Mouse (Mus musculus) monocyte, adult 59 days (primary cell): ENCODE data around the gene Morf4l2. TPM values are rescaled to one million over a fixed set of nuclear protein-coding genes. Genes with fewer than 3 reads are reported as not detected.

Source experiments
- total RNA-seq, 2 experiments: library from RNA; stranded (reverse); gene quantifications; one replicate each; pipeline ENCODE4 v1.2.4; 2023

The Morf4l2 gene
- 100 to 1,000 TPM; 105 to 108 TPM for total RNA-seq

GRCm38 (mm10) chrX:136743459-136743858 is at the start of gene Morf4l2:
TSS of gene Morf4l2 (minus strand) at chrX:136743690.

GRCm38 (mm10) chrX:136780041-136780440 is 36.6 kb upstream of the Morf4l2 start, which contains the start of gene Glra4:
TSS of gene Glra4 (minus strand) at chrX:136780141.

GRCm38 (mm10) chrX:136707446-136708167 is 35.9 kb downstream of the Morf4l2 start, which contains the start of gene Tceal1:
TSS of gene Tceal1 (plus strand) at chrX:136707982.

Other genes with a start within 250 kb of the Morf4l2 start
- not detected for gene Kir3dl1, start 225.7 kb downstream of the Morf4l2 start, total RNA-seq
- not detected for gene Kir3dl2, start 199.6 kb downstream of the Morf4l2 start, total RNA-seq
- not detected for gene Tceal3, start 152.8 kb downstream of the Morf4l2 start, total RNA-seq
- gene Tceal1, start 35.7 kb downstream of the Morf4l2 start, total RNA-seq = under 1 TPM; 0.18 to 0.39 TPM
- not detected for gene Glra4, start 36.5 kb upstream of the Morf4l2 start, total RNA-seq
- gene Plp1, start 79.0 kb upstream of the Morf4l2 start, total RNA-seq = under 1 TPM in 1 of 2 experiments, not detected in 1; 0.68 TPM
- gene Rab9b, start 125.1 kb upstream of the Morf4l2 start, total RNA-seq = not detected
- not detected for gene H2bfm, start 183.6 kb upstream of the Morf4l2 start, total RNA-seq
- 1 to 10 TPM in 1 of 2 experiments, not detected in 1; 3.8 TPM for gene Tmsb15b2, start 231.8 kb upstream of the Morf4l2 start, total RNA-seq
- gene Tmsb15l, start 233.2 kb upstream of the Morf4l2 start, total RNA-seq = not detected
- gene Tmsb15b1, start 233.2 kb upstream of the Morf4l2 start, total RNA-seq = not detected
- gene Zcchc18, start 249.5 kb upstream of the Morf4l2 start, total RNA-seq = under 1 TPM in 1 of 2 experiments, not detected in 1; 0.24 TPM